Mouse (Mus musculus) adrenal gland, postnatal 14 days (tissue): ENCODE results near the gene Clasrp. TPM values are rescaled to one million over a fixed set of nuclear protein-coding genes. Genes with fewer than 3 reads are reported as not detected.
A peak's percentile ranks its signal among the peaks of the same experiment; 100 is the strongest.
"Not testable (repeated sequence)": the region's sequence is repeated elsewhere in the genome, so short reads cannot be mapped to it uniquely, and the experiment has no call there.

Source experiments
- DNase-seq: peaks from one replicate; pipeline ENCODE4 v3.0.0; 2021; ENCODE audit warnings: mixed read lengths
- total RNA-seq: library from RNA; stranded (reverse); gene quantifications from 2 replicates; pipeline ENCODE4 v1.2.3, GENCODE M21; 2021

The Clasrp gene
- total RNA-seq, 1 experiment from 2014 or later, result 36.9 TPM

DNA sequence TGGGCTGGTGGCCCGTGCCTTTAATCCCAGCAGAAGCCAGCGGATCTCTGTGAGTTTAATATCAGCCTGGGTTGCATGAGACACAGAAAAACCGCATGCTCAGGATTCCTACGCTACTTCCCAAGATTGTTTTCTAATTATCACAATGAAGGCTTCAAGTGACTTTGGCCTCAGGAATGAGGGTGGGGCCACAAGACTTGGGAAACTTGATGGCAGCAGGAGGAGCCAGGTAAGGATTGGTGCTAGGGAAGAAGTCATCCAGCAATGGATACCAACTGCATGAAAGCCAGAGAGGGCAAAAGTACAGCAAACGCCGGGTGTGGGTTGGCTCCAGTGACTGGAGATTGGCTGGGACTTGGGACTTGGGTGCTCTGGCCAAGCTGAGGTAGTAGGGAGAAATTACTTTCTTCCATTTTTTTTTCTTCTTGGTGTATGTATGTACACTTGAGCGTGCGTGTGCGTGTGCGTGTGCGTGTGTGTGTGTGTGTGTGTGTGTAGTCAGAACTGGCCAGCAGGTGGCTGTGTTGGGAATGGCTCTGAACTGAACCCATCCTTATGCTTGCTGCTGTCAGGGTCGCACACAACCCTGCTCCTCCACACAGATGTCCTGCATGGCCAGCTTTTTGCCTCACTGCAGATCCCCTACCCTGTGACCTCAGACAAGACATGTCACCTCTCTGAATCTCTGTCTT lies 5.5 kb upstream of the Clasrp start:
- DNase-seq, result no peak

GRCm38 (mm10) chr7:19607291-19607690 lies 3.0 kb upstream of the Clasrp start:
- no peak for DNase-seq

GRCm38 (mm10) chr7:19604606-19605214 lies 424 bp upstream of the Clasrp start:
- not testable (repeated sequence) for DNase-seq

- DNase-seq, result no peak
Observed at GRCm38 (mm10) chr7:19603055-19603454, 1.2 kb downstream of the Clasrp start.

DNA sequence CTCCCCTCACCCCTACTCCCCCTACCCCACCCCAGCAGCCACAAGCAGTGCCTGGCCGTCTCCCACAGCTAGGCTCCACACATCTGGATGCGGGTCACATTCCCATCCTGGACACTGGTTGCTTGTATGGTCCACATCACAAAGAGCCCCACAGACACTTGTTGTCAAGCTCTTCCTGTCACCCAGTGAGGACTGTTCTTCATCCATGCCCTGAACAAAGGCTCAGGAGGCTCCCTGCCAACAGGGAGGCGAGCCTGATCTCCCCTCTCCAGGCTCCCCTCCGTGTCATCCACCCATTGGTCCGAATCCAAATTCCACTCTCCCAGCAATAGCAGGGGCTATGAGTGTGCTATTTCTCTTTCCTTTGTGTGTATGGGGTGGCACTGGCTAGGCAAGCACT lies 3.7 kb downstream of the Clasrp start:
- DNase-seq, result no peak

- no peak for DNase-seq
Observed at GRCm38 (mm10) chr7:19593061-19593730, 11.1 kb downstream of the Clasrp start.

- peak; percentile 90 for DNase-seq
Observed at GRCm38 (mm10) chr7:19589917-19590316, 14.4 kb downstream of the Clasrp start.

GRCm38 (mm10) chr7:19589207-19589606 lies 15.1 kb downstream of the Clasrp start:
- DNase-seq, result peak; percentile 71

GRCm38 (mm10) chr7:19586269-19586668 lies 18.0 kb downstream of the Clasrp start:
- DNase-seq, result no peak

GRCm38 (mm10) chr7:19580634-19581033 lies 23.7 kb downstream of the Clasrp start:
- no peak for DNase-seq

DNA sequence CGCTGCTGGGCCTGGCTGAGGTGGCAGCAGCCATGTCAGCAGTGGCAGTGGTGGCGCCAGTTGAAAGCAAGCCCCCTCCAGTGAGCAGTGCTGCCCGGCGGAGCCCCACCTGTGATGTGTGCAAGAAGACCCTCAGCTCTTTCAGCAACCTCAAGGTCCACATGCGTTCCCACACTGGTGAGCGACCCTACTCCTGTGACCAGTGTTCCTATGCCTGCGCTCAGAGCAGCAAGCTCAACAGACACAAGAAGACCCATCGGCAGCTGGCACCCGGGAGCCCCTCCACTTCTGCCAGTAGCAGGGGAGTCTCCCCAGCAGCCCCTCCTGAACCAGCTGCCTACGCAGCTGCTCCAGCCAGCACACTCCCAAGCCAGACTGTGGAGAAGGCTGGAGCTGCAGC lies 24.5 kb downstream of the Clasrp start:
- DNase-seq, result no peak

- DNase-seq, result no peak
Observed at GRCm38 (mm10) chr7:19578436-19578835, 25.9 kb downstream of the Clasrp start.

DNA sequence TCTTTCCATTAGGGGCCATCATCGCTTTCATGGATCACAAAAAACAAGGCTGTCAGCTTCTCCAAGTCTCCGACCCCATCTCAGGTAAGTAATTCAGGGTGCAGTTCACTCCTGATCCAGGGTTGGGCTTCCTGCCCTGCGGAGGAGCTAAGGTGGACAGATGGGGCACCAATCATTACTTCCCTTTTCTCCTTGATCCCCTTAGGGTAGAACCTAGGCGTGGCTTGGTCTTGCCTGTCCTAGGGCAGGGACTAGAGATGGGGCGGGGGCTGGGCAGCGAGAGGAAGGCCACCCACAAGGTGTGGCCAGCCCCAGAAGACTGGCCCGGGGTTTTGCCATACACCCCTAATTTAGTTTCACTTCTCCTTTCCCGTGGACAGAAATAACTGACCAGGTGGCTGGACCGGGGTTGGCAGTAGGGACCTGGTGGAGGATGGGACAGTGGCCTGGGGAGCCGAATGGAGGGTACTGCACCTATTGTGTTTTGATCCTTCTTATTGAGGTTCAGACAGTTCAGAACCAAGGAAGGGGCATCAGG lies 26.3 kb downstream of the Clasrp start:
- peak; percentile 38 for DNase-seq

- peak; percentile 38 for DNase-seq
Observed at GRCm38 (mm10) chr7:19577141-19577852, 27.0 kb downstream of the Clasrp start, which contains the start of the genes Zfp296 and Gemin7. Zfp296 (plus strand) TSS chr7:19577287. Gemin7 (minus strand) TSS chr7:19577595.

- DNase-seq, result no peak
Observed at GRCm38 (mm10) chr7:19575559-19575958, 28.7 kb downstream of the Clasrp start.

DNA sequence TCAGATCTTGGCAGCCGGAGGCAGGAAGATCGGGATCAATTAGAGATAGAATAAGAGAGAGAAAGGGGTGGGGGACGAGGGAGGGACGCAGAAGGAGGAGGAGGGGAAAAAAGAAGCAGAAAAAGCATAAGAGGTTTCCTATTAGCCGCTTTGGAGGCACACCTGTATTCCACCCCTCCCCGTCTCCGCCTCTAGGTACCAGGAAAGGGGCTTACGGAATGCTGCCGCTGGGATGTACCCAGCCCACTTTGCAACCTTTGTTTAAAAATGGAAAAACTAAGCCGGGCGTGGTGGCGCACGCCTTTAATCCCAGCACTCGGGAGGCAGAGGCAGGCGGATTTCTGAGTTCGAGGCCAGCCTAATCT lies 30.5 kb downstream of the Clasrp start:
- no peak for DNase-seq

DNA sequence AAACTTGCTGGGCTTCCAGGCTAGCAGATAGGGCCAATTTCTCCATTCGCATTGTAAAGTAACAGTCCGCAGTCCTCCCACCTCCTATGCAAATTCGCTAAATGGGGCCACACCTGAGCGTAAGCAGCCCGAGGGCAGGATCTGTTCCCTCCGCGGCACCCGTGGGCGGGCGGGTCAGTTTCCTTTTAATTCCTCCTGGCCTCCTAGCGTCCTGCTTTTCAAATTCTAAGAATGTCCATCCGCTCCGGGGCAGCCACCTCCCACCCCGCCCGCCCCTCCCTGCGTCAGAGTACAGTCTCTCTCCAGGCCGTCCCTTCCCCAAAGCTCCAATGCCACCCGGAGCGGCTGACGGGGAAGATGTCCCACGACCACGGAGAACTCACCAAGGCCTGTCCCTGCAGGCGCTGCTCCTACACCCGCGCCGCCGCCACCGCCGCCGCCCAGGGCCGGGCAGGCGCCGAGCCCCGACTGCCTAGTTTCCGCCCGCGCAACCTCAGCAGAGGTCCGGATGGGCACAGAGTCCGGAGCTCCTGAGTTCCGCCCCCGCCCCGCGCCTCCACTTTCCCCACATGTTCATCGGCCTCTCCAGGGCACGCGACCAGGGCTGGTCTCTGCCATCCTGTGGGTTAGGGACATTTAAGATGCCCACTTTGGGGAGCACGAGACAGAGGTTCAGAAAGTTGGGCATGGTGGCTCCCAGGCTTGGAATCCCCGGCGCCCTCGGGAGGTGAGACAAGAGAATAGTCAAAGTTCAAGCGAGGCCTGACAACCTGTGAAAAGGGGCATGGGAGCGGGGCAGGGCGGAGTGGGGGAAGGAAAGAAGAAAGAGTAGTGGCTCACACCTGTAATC lies 31.1 kb downstream of the Clasrp start:
- DNase-seq, result peak; percentile 90

GRCm38 (mm10) chr7:19569647-19570046 lies 34.6 kb downstream of the Clasrp start:
- no peak for DNase-seq

- DNase-seq, result no peak
Observed at GRCm38 (mm10) chr7:19567426-19567825, 36.9 kb downstream of the Clasrp start.

GRCm38 (mm10) chr7:19565803-19566202 lies 38.5 kb downstream of the Clasrp start:
- no peak for DNase-seq

DNA sequence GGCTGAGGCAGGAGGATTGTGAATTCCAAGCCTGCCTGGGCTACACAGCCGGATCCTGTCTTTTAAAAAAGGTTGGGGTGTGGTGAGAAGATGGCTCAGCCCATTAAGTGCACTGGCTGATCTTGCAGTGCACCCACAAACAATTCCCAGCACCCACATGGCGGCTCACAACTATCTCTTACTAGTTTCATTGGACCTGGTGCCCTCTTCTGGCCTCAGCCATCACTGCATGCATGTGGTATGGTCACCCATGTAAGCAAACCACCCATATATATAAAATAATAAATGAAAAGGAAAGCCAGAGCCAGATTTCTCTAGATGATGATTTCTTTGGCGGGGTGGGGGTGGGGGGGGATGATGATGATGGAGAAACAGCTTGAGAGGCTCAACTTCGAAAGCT lies 39.8 kb downstream of the Clasrp start:
- peak; percentile 36 for DNase-seq

GRCm38 (mm10) chr7:19563884-19564283 lies 40.4 kb downstream of the Clasrp start:
- DNase-seq, result no peak
